10 mouse cellular contexts compared by ENCODE assay signal in genomic region chr13:49146698-49147006, GRCm38 (mm10). TPM values are rescaled to one million over a fixed set of nuclear protein-coding genes. Genes with fewer than 3 reads are reported as not detected.
DNase-seq lines count a peak whose midpoint lies in the region; ATAC-seq and TF ChIP-seq lines count a peak whose summit lies in the region.
"Had no signal": no experiment of that assay in that cellular context is flagged by ENCODE, and none has a peak within 500 bp of the region (broad histone marks: within the 10 kb centered on the region; RNA-seq: fewer than 3 reads in every experiment).

No protein-coding gene starts in this region.

- DNase-seq in cerebellum, postnatal 14 days, result peak; percentile 48 to 53
- DNase-seq in cerebellum, adult 9-11 months, result no peak
- DNase-seq in retina, postnatal 1 day, result peak; percentile 26
- DNase-seq in retina, embryonic 14.5 days (ENCODE audit: low spot score), result no peak
- no peak for DNase-seq in adrenal gland, adult 8-10 months
- no peak for DNase-seq in right cerebral cortex, adult 2 months (ENCODE audit: low spot score in 2 of 2)

- TF ChIP-seq POLR2A in small intestine, adult 2 months (IDR thresholded peaks at IDR 0.05; ENCODE audit: low read depth, low read length), result no peak

- peak overlapping the region; percentile 71 for H3K9ac ChIP-seq in intestine, postnatal 0 days (ENCODE audit: low read depth, low read length)

- peak overlapping the region; percentile 77 for H3K4me3 ChIP-seq in intestine, postnatal 0 days (ENCODE audit: low read depth, low read length)
- peak overlapping the region; percentile 83 for H3K4me3 ChIP-seq in small intestine, adult 2 months (ENCODE audit: low read depth, low read length)

- peak; percentile 22; the same call in 1 of the 2 replicates for ATAC-seq in intestine, postnatal 0 days

- H3K27ac ChIP-seq in intestine, postnatal 0 days (ENCODE audit: low read depth, low read length), result no peak overlapping the region
- no peak overlapping the region for H3K27ac ChIP-seq in small intestine, adult 2 months (ENCODE audit: insufficient read depth, low read depth, low read length)

- 1% methylated on average over 32 of the region's 44 CpGs for WGBS in intestine, postnatal 0 days
- WGBS in small intestine, adult 2 months, result 1% methylated on average over 44 of the region's 44 CpGs

- peaks cover 8% of the 10 kb centered on the region; the same call in 1 of the 2 replicates for H3K4me1 ChIP-seq in intestine, postnatal 0 days (replicated peaks; ENCODE audit: control insufficient read depth, insufficient read depth, low read length)
- H3K4me1 ChIP-seq in small intestine, adult 2 months (ENCODE audit: control insufficient read depth, insufficient read depth, insufficient read length, low read length), result peaks cover 7% of the 10 kb centered on the region; the same call in 1 of the 2 replicates

- H3K27me3 ChIP-seq in intestine, postnatal 0 days (replicated peaks; ENCODE audit: control insufficient read depth, insufficient read depth, low read length), result no peaks in the 10 kb centered on the region
- peaks cover 6% of the 10 kb centered on the region; the same call in 1 of the 2 replicates for H3K27me3 ChIP-seq in small intestine, adult 2 months (ENCODE audit: control insufficient read depth, insufficient read depth, low read length)

- no peak for TF ChIP-seq CTCF in intestine, postnatal 0 days (IDR thresholded peaks at IDR 0.05; ENCODE audit: low read depth)
- no peak for TF ChIP-seq CTCF in small intestine, adult 2 months (IDR thresholded peaks at IDR 0.05; ENCODE audit: extremely low read depth, insufficient read length, insufficient replicate concordance, low read depth, low read length)

- H3K36me3 ChIP-seq in intestine, postnatal 0 days (ENCODE audit: control insufficient read depth, insufficient read depth), result no peaks in the 10 kb centered on the region
- H3K36me3 ChIP-seq in small intestine, adult 2 months (ENCODE audit: control insufficient read depth, insufficient read depth, low read length), result no peaks in the 10 kb centered on the region

- no peaks in the 10 kb centered on the region for H3K9me3 ChIP-seq in intestine, postnatal 0 days (ENCODE audit: control insufficient read depth)

- H3K4me2 ChIP-seq in intestine, postnatal 0 days (replicated peaks; ENCODE audit: low read depth), result peak overlapping the region; percentile 100

RNA-seq across cellular contexts. Expression of gene Wnk2, which starts 1.2 kb away (rescaled TPM):
- 1.7 and 2.3 TPM in 2 replicates for polyA plus RNA-seq in intestine, postnatal 0 days (2015; fragmentation: Nextera tagmentation; extraction: Ambion mirVana)
- polyA plus RNA-seq in small intestine, adult 2 months (2012; rRNA removed), result 18.4 and 19.5 TPM in 2 replicates
- 1 to 10 TPM; 2.8 to 5.9 (median 5.0) TPM for total RNA-seq in adrenal gland, adult 8-10 months (2022)
- total RNA-seq: common myeloid progenitor, adult 5-6 weeks had no signal
- polyA plus RNA-seq: C2C12 had no signal

RNA-seq across cellular contexts. Expression of gene Ninj1, which starts 40.6 kb away (rescaled TPM):
- 108 and 111 TPM in 2 replicates for polyA plus RNA-seq in intestine, postnatal 0 days (2015; fragmentation: Nextera tagmentation; extraction: Ambion mirVana)
- 53.6 and 84.7 TPM in 2 replicates for polyA plus RNA-seq in small intestine, adult 2 months (2012; rRNA removed)
- 10 to 100 TPM; 55.5 to 58.6 (median 58.0) TPM for total RNA-seq in adrenal gland, adult 8-10 months (2022)

Comparison
In these comparisons a context has a peak if more than half of its experiments do, and no peak if none do; other contexts are left out.
1. DNase-seq: peak in cerebellum, postnatal 14 days (2 of 2) and retina, postnatal 1 day (single experiment); none in cerebellum, adult 9-11 months (single experiment), retina, embryonic 14.5 days (single experiment), adrenal gland, adult 8-10 months (single experiment) and right cerebral cortex, adult 2 months (0 of 2).